Mouse (Mus musculus) intestine, postnatal 0 days (tissue): ENCODE data around the gene Ccdc7a. TPM values are rescaled to one million over a fixed set of nuclear protein-coding genes. Genes with fewer than 3 reads are reported as not detected.
"Not testable (repeated sequence)": the region's sequence is repeated elsewhere in the genome, so short reads cannot be mapped to it uniquely, and the experiment has no call there.

Experiments
- ATAC-seq: fragments of 200-750 bp; cut with Nextera tagmentation; 2 replicates; pipeline ENCODE4 v1.8.0; 2017; ENCODE audit warnings: mild to moderate bottlenecking, moderate TSS enrichment, moderate library complexity
- H3K27ac ChIP-seq: fragments of 300-500 bp; sonication (generic); 2 replicates; pipeline ENCODE4 v1.5.1; 2014; ENCODE audit warnings: mild to moderate bottlenecking, low read depth, low read length, moderate library complexity
- H3K27me3 ChIP-seq: fragments of 300-500 bp; sonication (generic); replicated peaks from 2 replicates; pipeline ENCODE4 v1.6.1; 2014; ENCODE audit warnings: low read length, mixed read lengths; ENCODE audit not compliant: control insufficient read depth, insufficient read depth
- H3K36me3 ChIP-seq: fragments of 300-500 bp; sonication (generic); 2 replicates; pipeline ENCODE4 v1.6.1; 2014; ENCODE audit warnings: mild to moderate bottlenecking, moderate library complexity; ENCODE audit not compliant: control insufficient read depth, insufficient read depth
- H3K4me1 ChIP-seq: fragments of 300-500 bp; sonication (generic); replicated peaks from 2 replicates; pipeline ENCODE4 v1.6.1; 2014; ENCODE audit warnings: antibody characterized with exemption, low read length, mixed read lengths; ENCODE audit not compliant: control insufficient read depth, insufficient read depth
- H3K4me2 ChIP-seq: fragments of 300-500 bp; sonication (generic); replicated peaks from 2 replicates; pipeline ENCODE4 v1.6.1; 2014; ENCODE audit warnings: low read depth, mild to moderate bottlenecking, moderate library complexity
- H3K4me3 ChIP-seq: fragments of 300-500 bp; sonication (generic); 2 replicates; pipeline ENCODE4 v1.5.1; 2014; ENCODE audit warnings: low read depth, low read length
- H3K9ac ChIP-seq: fragments of 300-500 bp; sonication (generic); 2 replicates; pipeline ENCODE4 v1.6.1; 2014; ENCODE audit warnings: mild to moderate bottlenecking, low read depth, low read length
- H3K9me3 ChIP-seq: fragments of 300-500 bp; sonication (generic); 2 replicates; pipeline ENCODE4 v1.6.1; 2016; ENCODE audit warnings: mixed run types; ENCODE audit not compliant: control insufficient read depth
- CTCF ChIP-seq: sonication (generic); IDR thresholded peaks from 2 replicates; pipeline ENCODE4 v1.5.1; 2016; ENCODE audit warnings: low read depth, mild to moderate bottlenecking, control low read depth, antibody characterized with exemption, moderate library complexity
- WGBS: fragments of 180-500 bp; shearing (Covaris S2); extraction: QIAGEN DNeasy Blood & Tissue Kit; methylation state at CpG from one replicate; pipeline ENCODE4 v1.1.7; 2014; 5-methylcytosine and 5-hydroxymethylcytosine counted together
- polyA plus RNA-seq: library from polyadenylated mRNA; unstranded; fragments of >200 nt; fragmentation: Nextera tagmentation; extraction: Ambion mirVana; gene quantifications from 2 replicates; pipeline ENCODE4 v1.2.1, GENCODE M21; 2015

The Ccdc7a gene
- not detected in 2 replicates for polyA plus RNA-seq

- not testable (repeated sequence) for H3K27ac ChIP-seq, H3K36me3 ChIP-seq, H3K9me3 ChIP-seq, H3K4me1 ChIP-seq, ATAC-seq, H3K4me2 ChIP-seq, H3K4me3 ChIP-seq, H3K9ac ChIP-seq, H3K27me3 ChIP-seq
- WGBS = 89% methylated on average over 2 of the region's 11 CpGs
These were observed at the start of gene Ccdc7a for GRCm38 (mm10) chr8:129065417-129065816. TSS of gene Ccdc7a (minus strand) at chr8:129065517.

- H3K27ac ChIP-seq, H3K4me3 ChIP-seq, H3K9me3 ChIP-seq, H3K4me2 ChIP-seq, H3K27me3 ChIP-seq, H3K9ac ChIP-seq, H3K4me1 ChIP-seq, H3K36me3 ChIP-seq, ATAC-seq: not testable (repeated sequence)
- 89% methylated on average over 1 of the region's 10 CpGs for whole genome bisulfite sequencing
These were observed 1.5 kb upstream of the Ccdc7a start, which contains the start of gene Ccdc7b for GRCm38 (mm10) chr8:129066834-129067233. TSS of gene Ccdc7b (plus strand) at chr8:129067134.

GRCm38 (mm10) chr8:128991389-128991788, 73.9 kb downstream of the Ccdc7a start:
- H3K4me3 ChIP-seq = no peak overlapping the region
- no peak for ATAC-seq
- H3K27me3 ChIP-seq = no peaks in the 10 kb centered on the region
- no peaks in the 10 kb centered on the region for H3K9me3 ChIP-seq
- H3K4me1 ChIP-seq = no peaks in the 10 kb centered on the region
- 92% methylated on average over 1 of the region's 1 CpGs for WGBS
- TF ChIP-seq CTCF = no peak
- H3K36me3 ChIP-seq = no peaks in the 10 kb centered on the region
- no peak overlapping the region for H3K4me2 ChIP-seq
- no peak overlapping the region for H3K27ac ChIP-seq
- H3K9ac ChIP-seq = no peak overlapping the region

- ATAC-seq, H3K4me3 ChIP-seq, H3K9me3 ChIP-seq, H3K27ac ChIP-seq, H3K9ac ChIP-seq, H3K4me1 ChIP-seq, H3K4me2 ChIP-seq, H3K27me3 ChIP-seq, H3K36me3 ChIP-seq: not testable (repeated sequence)
- WGBS = 81% methylated on average over 11 of the region's 11 CpGs
These were observed 116.4 kb downstream of the Ccdc7a start for GRCm38 (mm10) chr8:128948941-128949340.

- H3K4me2 ChIP-seq = peak overlapping the region; percentile 37; the same call in 1 of the 2 replicates
- not testable (repeated sequence) for H3K27ac ChIP-seq, H3K4me3 ChIP-seq, H3K27me3 ChIP-seq, H3K36me3 ChIP-seq, H3K9me3 ChIP-seq, ATAC-seq, H3K9ac ChIP-seq, H3K4me1 ChIP-seq
- peak; percentile 64 for TF ChIP-seq CTCF
- WGBS = 5% methylated on average over 6 of the region's 6 CpGs
These were observed 124.2 kb downstream of the Ccdc7a start for GRCm38 (mm10) chr8:128941022-128941641.

GRCm38 (mm10) chr8:128933446-128933845, 131.9 kb downstream of the Ccdc7a start:
- H3K4me3 ChIP-seq = no peak overlapping the region
- ATAC-seq = no peak

GRCm38 (mm10) chr8:128882719-128883118, 182.6 kb downstream of the Ccdc7a start:
- WGBS = 52% methylated on average over 3 of the region's 3 CpGs
- no peaks in the 10 kb centered on the region for H3K36me3 ChIP-seq
- H3K27ac ChIP-seq = no peak overlapping the region

More at GRCm38 (mm10) chr8:128933446-128933845, 131.9 kb downstream of the Ccdc7a start:
- 60% methylated on average over 4 of the region's 4 CpGs for WGBS
- no peak for TF ChIP-seq CTCF
- H3K4me2 ChIP-seq = no peak overlapping the region
- H3K9ac ChIP-seq = no peak overlapping the region
- H3K4me1 ChIP-seq = no peaks in the 10 kb centered on the region
- H3K36me3 ChIP-seq = no peaks in the 10 kb centered on the region
- no peak overlapping the region for H3K27ac ChIP-seq
- H3K9me3 ChIP-seq = no peaks in the 10 kb centered on the region
- no peaks in the 10 kb centered on the region for H3K27me3 ChIP-seq

More at GRCm38 (mm10) chr8:128882719-128883118, 182.6 kb downstream of the Ccdc7a start:
- ATAC-seq = no peak
- H3K9me3 ChIP-seq = no peaks in the 10 kb centered on the region
- H3K4me3 ChIP-seq = no peak overlapping the region
- no peak overlapping the region for H3K4me2 ChIP-seq
- no peaks in the 10 kb centered on the region for H3K4me1 ChIP-seq
- H3K27me3 ChIP-seq = no peaks in the 10 kb centered on the region
- TF ChIP-seq CTCF = no peak
- H3K9ac ChIP-seq = no peak overlapping the region
